Mouse (Mus musculus) frontal cortex, postnatal 36 days (tissue): ENCODE results near the gene Coro1b.

ENCODE experiments used
- DNase-seq, 2 experiments: peaks; one replicate each; pipeline ENCODE4 v3.0.0; 2022; ENCODE audit warnings: low spot score in 2 of 2

Coro1b gene

DNA sequence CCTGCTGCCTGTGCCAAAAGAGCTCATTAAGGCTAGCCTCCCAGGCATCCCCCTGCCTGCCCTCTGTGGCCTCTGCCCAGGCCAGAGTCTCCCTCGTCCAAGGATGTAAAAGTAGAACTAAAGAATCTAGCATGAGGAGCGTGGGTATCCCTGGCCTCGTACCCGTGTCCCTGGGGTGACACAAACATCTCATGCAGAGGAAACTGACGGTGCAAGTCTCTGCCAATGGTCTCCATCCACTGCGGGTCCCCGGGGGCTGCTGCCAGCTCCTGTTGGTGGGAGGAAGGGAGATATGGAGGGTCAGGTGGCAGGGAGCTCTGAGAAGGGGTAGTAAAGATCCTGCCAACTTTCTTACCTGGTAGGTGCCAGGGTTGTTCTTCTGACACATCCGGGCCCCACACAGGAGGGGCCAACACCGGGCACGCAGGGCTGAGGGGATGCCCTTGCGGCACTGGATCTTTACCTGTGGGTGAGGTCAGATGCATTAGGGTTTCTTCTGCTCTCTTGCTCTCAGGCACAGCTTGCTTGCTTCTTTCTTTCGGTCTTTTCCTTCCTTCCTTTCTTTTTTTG lies 40.7 kb downstream of the Coro1b start:
- DNase-seq, result no peak

DNA sequence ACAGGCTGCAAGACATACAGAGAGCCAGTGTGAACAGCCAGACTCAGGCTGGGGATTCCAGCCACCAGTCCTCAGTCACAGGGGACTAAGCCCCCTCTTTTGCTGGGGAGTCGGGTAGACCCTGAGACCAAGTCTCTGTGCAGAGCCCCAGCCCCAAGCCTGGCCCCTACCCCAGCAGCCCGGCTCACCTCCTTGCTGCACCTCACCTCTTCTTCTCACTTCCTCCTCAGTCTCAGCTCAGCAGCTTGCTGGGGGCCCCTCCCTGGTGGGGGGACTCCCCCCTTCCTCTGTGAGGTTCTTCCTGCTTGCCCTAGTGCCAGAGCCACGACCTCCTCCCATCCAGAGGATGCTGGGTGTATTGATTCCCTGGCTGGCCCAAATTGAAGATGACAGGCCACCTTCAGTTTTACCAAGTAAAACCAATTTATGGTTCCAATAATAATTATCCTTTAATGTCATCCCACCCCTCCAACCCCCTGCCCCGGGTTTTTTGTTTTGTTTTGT lies 42.5 kb downstream of the Coro1b start, which contains the start of gene Tbc1d10c:
TSS of gene Tbc1d10c (minus strand) at position 454 of the 504 bp plus-strand sequence.
- no peak for DNase-seq

DNA sequence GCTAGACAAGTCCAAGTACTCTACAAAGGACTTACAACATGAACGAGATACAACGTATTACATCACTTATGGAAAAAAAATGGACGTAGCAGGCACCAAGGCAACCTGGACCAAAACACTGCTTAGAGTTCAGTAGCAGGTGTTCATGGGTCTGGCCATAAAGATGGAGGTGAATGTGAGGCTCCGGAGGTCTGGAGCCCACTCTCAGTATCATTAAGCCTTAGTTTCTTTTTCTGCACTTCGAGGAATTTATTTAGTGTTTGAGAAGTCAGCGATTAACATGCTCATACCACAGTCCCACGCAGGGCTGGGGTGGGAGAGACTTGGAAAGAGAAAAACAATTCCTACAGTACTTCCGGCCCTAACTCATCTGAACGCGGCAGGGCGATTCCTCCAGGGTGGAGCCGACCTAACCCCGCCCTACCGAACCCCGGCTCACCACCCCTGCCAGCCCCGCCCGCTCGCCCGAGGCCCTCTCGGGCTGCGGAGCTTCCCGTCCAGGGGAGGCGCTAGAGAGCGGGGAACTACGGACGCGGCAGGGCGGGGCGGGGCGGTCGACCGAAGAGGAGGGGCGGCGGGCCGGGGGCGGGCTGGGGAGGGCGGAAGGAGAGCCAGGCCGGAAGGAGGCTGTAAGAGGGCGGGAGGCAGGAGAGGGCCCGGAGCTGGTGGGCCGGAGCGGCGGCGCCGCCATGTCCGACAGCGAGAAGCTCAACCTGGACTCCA lies 43.3 kb downstream of the Coro1b start, which contains the start of gene Ppp1ca:
TSS of gene Ppp1ca (plus strand) at position 538 of the 723 bp plus-strand sequence.
- DNase-seq, result peak; percentile 86 to 89

DNA sequence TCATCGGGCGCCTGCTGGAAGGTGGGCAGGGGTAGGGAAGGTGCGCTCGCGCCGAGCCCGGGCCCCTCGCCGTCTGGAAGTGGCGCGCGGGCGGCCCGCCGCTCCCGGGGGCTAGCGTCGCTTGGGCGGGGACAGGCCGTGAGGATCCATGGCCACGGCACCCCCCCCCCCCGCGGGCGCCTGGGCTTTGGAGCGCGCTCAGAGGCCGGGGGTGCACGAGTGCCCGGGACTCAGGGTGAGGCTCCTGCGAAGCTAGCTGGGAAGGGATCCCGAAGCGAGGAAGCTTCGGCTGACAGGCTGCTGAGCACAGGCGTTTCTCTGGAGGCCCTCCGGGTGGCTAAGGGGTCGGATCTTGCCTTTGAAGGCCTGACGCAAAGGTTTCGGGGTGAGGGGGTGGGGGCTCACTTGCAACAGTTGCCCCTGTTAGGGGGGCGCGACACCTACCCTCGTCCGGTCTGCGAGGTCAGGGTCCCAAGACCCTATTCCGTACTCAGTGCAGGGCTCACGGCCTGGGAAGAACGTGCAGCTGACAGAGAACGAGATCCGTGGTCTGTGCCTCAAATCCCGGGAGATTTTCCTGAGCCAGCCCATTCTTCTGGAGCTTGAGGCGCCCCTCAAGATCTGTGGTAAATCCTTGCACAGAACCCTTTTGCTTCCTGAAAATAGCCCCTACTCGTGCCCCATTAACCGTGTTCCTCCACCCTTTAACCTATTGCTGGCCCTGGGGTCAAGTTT lies 44.0 kb downstream of the Coro1b start:
- DNase-seq, result no peak

DNA sequence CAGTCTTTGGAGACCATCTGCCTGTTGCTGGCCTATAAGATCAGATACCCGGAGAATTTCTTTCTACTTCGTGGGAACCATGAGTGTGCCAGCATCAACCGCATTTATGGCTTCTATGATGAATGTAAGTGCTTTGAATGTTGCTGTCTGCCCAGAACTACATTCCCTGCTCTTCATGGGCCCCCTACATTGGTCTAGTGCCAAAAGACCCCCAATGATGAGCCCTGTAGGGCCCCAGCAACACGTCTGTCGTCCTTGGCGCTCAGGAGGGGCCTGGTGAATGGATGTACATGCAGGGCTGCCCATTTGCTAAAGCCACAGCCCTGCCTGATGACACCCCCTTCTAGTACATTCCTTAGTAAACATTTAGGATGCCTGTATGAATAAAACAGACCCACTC lies 44.7 kb downstream of the Coro1b start:
- DNase-seq, result no peak

DNA sequence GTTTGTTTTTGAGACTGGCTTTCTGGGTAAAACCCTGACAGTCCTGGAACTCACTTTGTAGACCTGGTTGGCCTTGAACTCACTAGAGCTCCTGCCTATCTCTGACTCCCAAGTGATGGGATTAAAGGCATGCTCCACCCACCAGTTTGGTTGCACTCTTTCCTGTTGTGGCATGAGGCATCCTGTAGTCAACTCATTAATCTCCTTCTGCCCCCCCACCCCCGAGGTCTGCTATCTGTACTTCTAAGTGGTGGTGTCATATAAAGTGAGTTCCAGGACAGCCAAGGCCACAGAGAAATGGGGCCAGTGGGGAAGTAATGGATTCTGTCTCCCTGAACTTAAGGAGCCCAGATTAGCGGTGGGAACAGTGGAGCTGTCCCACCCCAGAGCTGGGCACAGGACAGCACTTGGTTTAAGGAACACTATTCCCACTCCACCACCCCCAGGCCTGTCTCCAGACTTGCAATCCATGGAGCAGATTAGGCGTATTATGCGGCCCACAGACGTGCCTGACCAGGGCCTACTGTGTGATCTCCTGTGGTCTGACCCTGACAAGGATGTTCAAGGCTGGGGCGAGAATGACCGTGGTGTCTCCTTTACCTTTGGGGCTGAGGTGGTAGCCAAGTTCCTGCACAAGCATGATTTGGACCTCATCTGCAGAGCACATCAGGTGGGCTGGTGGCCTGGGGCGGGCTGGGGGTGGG lies 45.8 kb downstream of the Coro1b start:
- no peak for DNase-seq

DNA sequence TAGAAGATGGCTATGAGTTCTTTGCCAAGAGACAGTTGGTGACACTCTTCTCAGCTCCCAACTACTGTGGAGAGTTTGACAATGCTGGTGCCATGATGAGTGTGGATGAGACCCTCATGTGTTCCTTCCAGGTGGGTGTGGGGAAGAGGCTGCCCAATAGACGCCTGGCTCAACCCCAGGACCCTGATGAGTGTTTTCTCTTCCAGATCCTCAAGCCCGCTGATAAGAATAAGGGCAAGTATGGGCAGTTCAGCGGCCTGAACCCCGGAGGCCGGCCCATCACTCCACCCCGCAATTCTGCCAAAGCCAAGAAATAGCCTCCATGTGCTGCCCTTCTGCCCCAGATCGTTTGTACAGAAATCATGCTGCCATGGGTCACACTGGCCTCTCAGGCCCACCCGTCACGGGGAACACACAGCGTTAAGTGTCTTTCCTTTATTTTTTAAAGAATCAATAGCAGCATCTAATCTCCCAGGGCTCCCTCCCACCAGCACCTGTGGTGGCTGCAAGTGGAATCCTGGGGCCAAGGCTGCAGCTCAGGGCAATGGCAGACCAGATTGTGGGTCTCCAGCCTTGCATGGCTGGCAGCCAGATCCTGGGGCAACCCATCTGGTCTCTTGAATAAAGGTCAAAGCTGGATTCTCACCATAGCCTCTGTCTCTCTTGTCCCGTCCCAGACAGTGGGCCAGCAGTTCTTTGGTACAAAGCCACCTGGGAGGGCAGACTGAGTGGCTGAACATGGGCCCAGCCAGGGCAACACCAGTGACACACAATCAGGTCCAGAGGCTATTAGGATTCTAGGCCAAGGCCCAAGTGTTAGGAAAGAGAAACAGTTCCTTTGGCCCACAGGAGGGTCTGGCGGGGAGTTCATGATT lies 46.6 kb downstream of the Coro1b start:
- no peak for DNase-seq

DNA sequence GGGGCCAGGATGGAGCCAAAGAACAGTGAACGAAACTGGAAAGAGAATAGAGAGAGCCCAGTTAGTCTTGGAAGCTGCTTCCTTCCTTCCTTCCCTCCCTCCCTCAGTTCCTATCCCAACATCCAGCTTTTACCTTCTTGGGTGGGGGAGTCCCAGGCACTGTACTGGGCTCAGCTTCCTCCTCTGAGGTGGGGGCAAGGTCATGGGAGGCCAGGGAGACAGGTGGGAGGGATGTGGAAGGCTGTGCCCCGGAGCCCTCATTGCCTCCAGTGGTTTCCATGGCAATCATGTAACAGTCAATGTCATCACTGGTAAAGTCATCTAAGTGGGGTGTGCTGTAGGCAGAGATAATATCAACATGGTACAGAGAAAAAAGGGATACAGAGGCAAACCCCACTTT lies 47.6 kb downstream of the Coro1b start:
- no peak for DNase-seq

DNA sequence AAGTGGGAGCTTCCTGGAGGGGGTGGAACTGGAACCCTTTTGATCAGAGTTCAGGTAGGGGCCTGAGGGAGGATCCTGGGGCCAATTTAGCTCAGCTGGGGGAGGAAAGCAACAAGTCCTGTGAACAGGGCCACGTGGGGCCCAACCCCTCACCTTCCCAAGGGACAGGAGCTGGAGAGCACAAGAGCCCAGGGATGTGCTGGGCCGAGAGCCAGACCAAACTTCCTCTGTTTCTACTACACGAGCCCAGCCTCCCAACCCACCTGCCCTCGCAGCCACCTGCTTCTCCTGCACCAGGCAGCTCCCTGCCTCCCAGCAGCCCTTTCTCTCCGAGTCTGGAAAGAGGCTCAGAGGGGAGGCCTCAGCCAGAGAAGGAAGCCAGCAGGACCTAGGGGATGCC lies 48.1 kb downstream of the Coro1b start:
- DNase-seq, result no peak

DNA sequence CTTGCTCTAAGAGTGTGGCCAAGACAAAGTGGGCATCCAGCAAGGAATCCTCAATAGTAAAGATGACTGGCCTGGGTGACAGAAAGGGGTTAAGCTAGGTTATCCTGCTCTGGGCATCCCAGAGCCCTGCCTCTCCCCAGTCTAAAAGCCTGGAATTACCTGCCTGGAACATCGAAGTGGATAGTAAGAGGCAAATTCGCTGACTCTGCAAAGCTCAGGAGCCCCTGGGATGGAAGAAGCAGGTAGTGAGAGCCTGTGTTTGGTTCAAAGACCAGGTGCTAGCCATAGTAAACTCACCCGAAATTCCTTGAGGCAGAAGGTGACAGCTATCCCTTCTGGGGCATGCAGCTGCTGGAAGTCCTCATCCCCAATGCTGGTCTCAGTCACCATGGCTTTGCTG lies 48.8 kb downstream of the Coro1b start:
- DNase-seq, result no peak

DNA sequence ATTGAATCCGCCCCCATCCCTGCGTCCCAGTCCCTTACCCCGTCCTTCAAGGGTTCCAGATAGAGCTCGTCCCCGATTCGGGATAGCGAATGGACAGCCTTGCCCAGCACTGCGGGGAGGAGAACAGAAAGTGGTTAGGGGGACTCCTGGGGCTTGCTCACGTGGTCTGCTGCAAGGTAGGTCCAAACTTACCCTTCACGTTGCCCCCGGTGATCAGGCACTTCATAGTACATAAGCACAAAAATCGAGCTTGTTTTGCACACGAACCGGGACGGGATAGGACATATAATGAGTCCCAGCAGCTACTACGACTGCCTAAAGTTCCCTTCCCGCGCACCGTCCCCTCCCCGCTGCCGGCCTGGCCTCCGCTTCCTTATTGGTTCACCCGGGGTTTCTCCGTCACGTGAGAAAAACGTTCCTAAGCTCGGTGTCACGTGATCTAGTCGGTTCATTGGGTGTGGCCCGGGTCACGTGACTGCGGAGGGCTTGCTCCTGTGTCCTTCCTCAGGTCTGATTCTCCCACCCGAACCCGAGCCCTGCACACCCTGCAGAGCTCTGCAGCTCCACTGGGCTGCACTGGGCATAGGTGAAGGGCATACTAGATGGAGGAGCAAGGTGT lies 53.0 kb downstream of the Coro1b start, which contains the start of gene Rad9a:
TSS of gene Rad9a (minus strand) at position 372 of the 619 bp plus-strand sequence.
- DNase-seq, result peak; percentile 90 to 96

DNA sequence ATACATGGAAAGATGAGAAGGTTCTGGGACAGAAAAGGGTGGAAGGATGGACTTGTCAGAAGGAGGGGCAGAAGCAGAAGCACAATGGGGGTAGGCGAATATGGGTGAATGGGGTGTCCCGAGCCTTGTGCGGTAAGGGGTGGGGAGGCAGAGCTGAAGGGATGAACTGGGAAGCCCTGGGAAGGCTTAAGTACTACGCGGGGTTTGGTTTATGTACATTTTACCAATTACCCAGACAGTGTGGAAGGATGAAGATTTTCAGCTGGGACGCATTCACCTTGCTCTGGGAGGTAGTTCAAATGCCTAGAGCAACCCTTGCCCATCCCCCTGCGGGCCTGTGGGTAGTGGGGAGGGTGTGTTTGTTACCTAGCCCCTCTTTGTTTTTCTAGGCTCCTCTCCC lies 53.7 kb downstream of the Coro1b start:
- no peak for DNase-seq

DNA sequence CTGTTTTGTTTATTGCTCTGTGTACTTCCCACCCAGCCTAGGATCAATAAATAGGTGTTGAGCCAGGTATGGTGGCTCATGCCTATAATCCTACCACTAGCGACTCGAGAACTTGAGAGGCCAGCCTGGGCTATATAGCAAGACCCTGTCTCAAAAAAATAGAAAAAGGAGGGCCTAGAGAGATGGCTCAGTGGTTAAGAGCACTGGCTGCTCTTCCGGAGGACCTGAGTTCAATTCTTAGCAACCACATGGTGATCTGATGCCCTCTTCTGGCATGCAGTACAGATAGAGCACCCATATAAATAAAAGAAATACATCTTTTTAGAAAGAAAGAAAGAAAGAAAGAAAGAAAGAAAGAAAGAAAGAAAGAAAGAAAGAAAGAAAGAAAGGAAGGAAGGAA lies 54.7 kb downstream of the Coro1b start:
- DNase-seq, result no peak
